Mouse (Mus musculus) stomach, embryonic 16.5 days (tissue): Measurements from ENCODE around the gene Tnpo1. TPM values are rescaled to one million over a fixed set of nuclear protein-coding genes. Genes with fewer than 3 reads are reported as not detected.

Experiments used
- ATAC-seq: fragments of 200-750 bp; cut with Nextera tagmentation; 2 replicates; pipeline ENCODE4 v1.8.0; 2017; ENCODE audit warnings: moderate number of reproducible peaks, moderate TSS enrichment; ENCODE audit not compliant: insufficient read depth, low FRiP score
- H3K27ac ChIP-seq: fragments of 300-500 bp; sonication (generic); 2 replicates; pipeline ENCODE4 v1.5.1; 2014; ENCODE audit warnings: low read length
- H3K27me3 ChIP-seq: fragments of 300-500 bp; sonication (generic); 2 replicates; pipeline ENCODE4 v1.6.1; 2014; ENCODE audit warnings: low read length, control low read depth, mixed read lengths; ENCODE audit not compliant: control insufficient read depth, insufficient read depth
- H3K36me3 ChIP-seq: fragments of 300-500 bp; sonication (generic); 2 replicates; pipeline ENCODE4 v1.6.1; 2014; ENCODE audit warnings: low read length; ENCODE audit not compliant: control insufficient read depth, insufficient read depth
- H3K4me1 ChIP-seq: fragments of 300-500 bp; sonication (generic); 2 replicates; pipeline ENCODE4 v1.6.1; 2014; ENCODE audit warnings: low read length, control low read depth, mixed read lengths; ENCODE audit not compliant: control insufficient read depth, insufficient read depth
- H3K4me2 ChIP-seq: fragments of 300-500 bp; sonication (generic); 2 replicates; pipeline ENCODE4 v1.6.1; 2014; ENCODE audit warnings: low read depth, low read length, mixed read lengths
- H3K4me3 ChIP-seq: fragments of 300-500 bp; sonication (generic); replicated peaks from 2 replicates; pipeline ENCODE4 v1.5.1; 2014; ENCODE audit warnings: mild to moderate bottlenecking, low read length
- H3K9ac ChIP-seq: fragments of 300-500 bp; sonication (generic); 2 replicates; pipeline ENCODE4 v1.6.1; 2014; ENCODE audit warnings: low read length
- H3K9me3 ChIP-seq: fragments of 300-500 bp; sonication (generic); replicated peaks from 2 replicates; pipeline ENCODE4 v1.6.1; 2016; ENCODE audit warnings: low read length, control low read depth; ENCODE audit not compliant: control insufficient read depth
- WGBS: fragments of 180-500 bp; shearing (Covaris S2); extraction: QIAGEN DNeasy Blood & Tissue Kit; methylation state at CpG from one replicate; pipeline ENCODE4 v1.1.7; 2014; 5-methylcytosine and 5-hydroxymethylcytosine counted together
- polyA plus RNA-seq: library from polyadenylated mRNA; unstranded; fragments of >200 nt; fragmentation: Nextera tagmentation; extraction: Ambion mirVana; gene quantifications from 2 replicates; pipeline ENCODE4 v1.2.1, GENCODE M21; 2015

The Tnpo1 gene
- polyA plus RNA-seq, 1 experiment from 2014 or later = 58.3 TPM

GRCm38 (mm10) chr13:98955676-98956075, 29.5 kb upstream of the Tnpo1 start:
- Histone ChIP-seq H3K9ac (no peak overlapping the region), H3K36me3 (no peaks in the 10 kb centered on the region), H3K27ac (no peak overlapping the region), H3K4me3 (no peak overlapping the region), H3K27me3 (no peaks in the 10 kb centered on the region), H3K4me1 (peaks cover 7% of the 10 kb centered on the region), H3K4me2 (peak overlapping the region; percentile 19; the same call in 1 of the 2 replicates), H3K9me3 (no peaks in the 10 kb centered on the region)
- peak; percentile 56 for ATAC-seq
- WGBS = 49% methylated on average over 6 of the region's 6 CpGs

- Histone ChIP-seq H3K9me3 (no peaks in the 10 kb centered on the region), H3K27me3 (no peaks in the 10 kb centered on the region), H3K9ac (no peak overlapping the region), H3K36me3 (no peaks in the 10 kb centered on the region), H3K4me2 (peak overlapping the region; percentile 19; the same call in 1 of the 2 replicates), H3K4me1 (peaks cover 7% of the 10 kb centered on the region), H3K27ac (no peak overlapping the region), H3K4me3 (no peak overlapping the region)
- WGBS = 26% methylated on average over 5 of the region's 5 CpGs
- peak; percentile 79; the same call in 1 of the 2 replicates for ATAC-seq
Measured at GRCm38 (mm10) chr13:98955226-98955625, 29.0 kb upstream of the Tnpo1 start.

GRCm38 (mm10) chr13:98953830-98954229, 27.6 kb upstream of the Tnpo1 start:
- H3K9ac ChIP-seq = no peak overlapping the region
- H3K4me1 ChIP-seq = peaks cover 7% of the 10 kb centered on the region
- no peak for ATAC-seq
- H3K4me2 ChIP-seq = no peak overlapping the region
- H3K9me3 ChIP-seq = no peaks in the 10 kb centered on the region
- H3K4me3 ChIP-seq = no peak overlapping the region
- no peak overlapping the region for H3K27ac ChIP-seq
- H3K27me3 ChIP-seq = no peaks in the 10 kb centered on the region
- no peaks in the 10 kb centered on the region for H3K36me3 ChIP-seq
- WGBS = 75% methylated on average over 5 of the region's 5 CpGs

- no peaks in the 10 kb centered on the region for H3K27me3 ChIP-seq
- no peaks in the 10 kb centered on the region for H3K36me3 ChIP-seq
- ATAC-seq = no peak
- no peak overlapping the region for H3K27ac ChIP-seq
- H3K4me1 ChIP-seq = peaks cover 10% of the 10 kb centered on the region
- H3K4me2 ChIP-seq = no peak overlapping the region
- 68% methylated on average over 7 of the region's 7 CpGs for WGBS
- no peaks in the 10 kb centered on the region for H3K9me3 ChIP-seq
- H3K4me3 ChIP-seq = no peak overlapping the region
- H3K9ac ChIP-seq = no peak overlapping the region
Measured at GRCm38 (mm10) chr13:98951951-98952350, 25.8 kb upstream of the Tnpo1 start.

GRCm38 (mm10) chr13:98948146-98948545, 22.0 kb upstream of the Tnpo1 start:
- Histone ChIP-seq H3K27me3 (no peaks in the 10 kb centered on the region), H3K4me1 (0 out of 2 replicates have a peak, but pooled peaks cover 2% of the 10 kb centered on the region), H3K4me2 (no peak overlapping the region), H3K9ac (no peak overlapping the region), H3K27ac (no peak overlapping the region), H3K9me3 (no peaks in the 10 kb centered on the region), H3K36me3 (no peaks in the 10 kb centered on the region), H3K4me3 (no peak overlapping the region)
- 43% methylated on average over 4 of the region's 4 CpGs for WGBS
- no peak for ATAC-seq

- Histone ChIP-seq H3K9ac (no peak overlapping the region), H3K4me2 (no peak overlapping the region), H3K4me1 (peaks cover 6% of the 10 kb centered on the region; the same call in 1 of the 2 replicates), H3K36me3 (no peaks in the 10 kb centered on the region), H3K27me3 (no peaks in the 10 kb centered on the region), H3K4me3 (no peak overlapping the region), H3K27ac (no peak overlapping the region), H3K9me3 (no peaks in the 10 kb centered on the region)
- WGBS = 72% methylated on average over 7 of the region's 7 CpGs
- ATAC-seq = no peak
Measured at GRCm38 (mm10) chr13:98946434-98946833, 20.2 kb upstream of the Tnpo1 start.

GRCm38 (mm10) chr13:98945908-98946307, 19.7 kb upstream of the Tnpo1 start:
- no peak for ATAC-seq
- no peak overlapping the region for H3K9ac ChIP-seq
- H3K27me3 ChIP-seq = no peaks in the 10 kb centered on the region
- no peaks in the 10 kb centered on the region for H3K36me3 ChIP-seq
- no peak overlapping the region for H3K4me3 ChIP-seq
- no peak overlapping the region for H3K4me2 ChIP-seq
- H3K27ac ChIP-seq = no peak overlapping the region
- WGBS = 35% methylated on average over 3 of the region's 3 CpGs
- no peaks in the 10 kb centered on the region for H3K9me3 ChIP-seq
- H3K4me1 ChIP-seq = peaks cover 6% of the 10 kb centered on the region; the same call in 1 of the 2 replicates

GRCm38 (mm10) chr13:98945381-98945780, 19.2 kb upstream of the Tnpo1 start:
- no peak overlapping the region for H3K4me2 ChIP-seq
- H3K4me1 ChIP-seq = peaks cover 6% of the 10 kb centered on the region; the same call in 1 of the 2 replicates
- no peaks in the 10 kb centered on the region for H3K27me3 ChIP-seq
- H3K36me3 ChIP-seq = no peaks in the 10 kb centered on the region
- 78% methylated on average over 4 of the region's 4 CpGs for WGBS
- H3K9me3 ChIP-seq = no peaks in the 10 kb centered on the region
- ATAC-seq = no peak
- peak overlapping the region; percentile 25; the same call in 1 of the 2 replicates for H3K27ac ChIP-seq
- no peak overlapping the region for H3K4me3 ChIP-seq
- H3K9ac ChIP-seq = no peak overlapping the region

- peak overlapping the region; percentile 9 for H3K4me2 ChIP-seq
- no peaks in the 10 kb centered on the region for H3K27me3 ChIP-seq
- H3K9me3 ChIP-seq = no peaks in the 10 kb centered on the region
- WGBS = 32% methylated on average over 7 of the region's 7 CpGs
- H3K4me3 ChIP-seq = peak overlapping the region; percentile 34
- ATAC-seq = peak; percentile 63; the same call in 1 of the 2 replicates
- no peak overlapping the region for H3K9ac ChIP-seq
- 0 out of 2 replicates have a peak overlapping the region, but pooled peaks have one; percentile 25 for H3K27ac ChIP-seq
- H3K4me1 ChIP-seq = peaks cover 6% of the 10 kb centered on the region; the same call in 1 of the 2 replicates
- H3K36me3 ChIP-seq = no peaks in the 10 kb centered on the region
Measured at GRCm38 (mm10) chr13:98944620-98945081, 18.5 kb upstream of the Tnpo1 start.
